Mouse (Mus musculus) frontal cortex, adult (tissue): Measurements from ENCODE around the gene Vps13d.

Experiments used
- ATAC-seq: cut with Nextera tagmentation; 2 replicates; pipeline ENCODE4 v1.9.2; 2017; ENCODE audit warnings: mild to moderate bottlenecking, moderate library complexity, mixed read lengths; ENCODE audit not compliant: low TSS enrichment

The Vps13d gene

GRCm38 (mm10) chr4:145194559-145195162, at the start of gene Vps13d:
Gene Vps13d (minus strand): TSS chr4:145195005.
- ATAC-seq, result peak; percentile 97

GRCm38 (mm10) chr4:145242719-145243350, 48.0 kb upstream of the Vps13d start:
- no peak for ATAC-seq

GRCm38 (mm10) chr4:145240723-145241231, 46.0 kb upstream of the Vps13d start:
- 0 out of 2 replicates have a peak, but pooled peaks have one; percentile 16 for ATAC-seq

- peak; percentile 74 for ATAC-seq
Measured at GRCm38 (mm10) chr4:145239049-145239830, 44.4 kb upstream of the Vps13d start.

GRCm38 (mm10) chr4:145236027-145236426, 41.2 kb upstream of the Vps13d start:
- no peak for ATAC-seq

GRCm38 (mm10) chr4:145233487-145234228, 38.9 kb upstream of the Vps13d start:
- ATAC-seq, result no peak

GRCm38 (mm10) chr4:145231732-145232131, 36.9 kb upstream of the Vps13d start:
- no peak for ATAC-seq

GRCm38 (mm10) chr4:145230647-145231046, 35.8 kb upstream of the Vps13d start:
- no peak for ATAC-seq

GRCm38 (mm10) chr4:145229524-145230163, 34.8 kb upstream of the Vps13d start:
- ATAC-seq, result no peak

GRCm38 (mm10) chr4:145229051-145229450, 34.2 kb upstream of the Vps13d start:
- ATAC-seq, result no peak

GRCm38 (mm10) chr4:145224613-145225012, 29.8 kb upstream of the Vps13d start:
- ATAC-seq, result no peak

- ATAC-seq, result peak; percentile 62
Measured at GRCm38 (mm10) chr4:145222064-145222463, 27.3 kb upstream of the Vps13d start.

- no peak for ATAC-seq
Measured at GRCm38 (mm10) chr4:145221379-145221778, 26.6 kb upstream of the Vps13d start.

GRCm38 (mm10) chr4:145220001-145220400, 25.2 kb upstream of the Vps13d start:
- ATAC-seq, result no peak

GRCm38 (mm10) chr4:145219240-145219985, 24.6 kb upstream of the Vps13d start:
- ATAC-seq, result no peak

GRCm38 (mm10) chr4:145217837-145218236, 23.0 kb upstream of the Vps13d start:
- ATAC-seq, result no peak

GRCm38 (mm10) chr4:145217046-145217445, 22.2 kb upstream of the Vps13d start:
- ATAC-seq, result no peak

GRCm38 (mm10) chr4:145215396-145215795, 20.6 kb upstream of the Vps13d start:
- ATAC-seq, result no peak

- no peak for ATAC-seq
Measured at GRCm38 (mm10) chr4:145214786-145215174, 20.0 kb upstream of the Vps13d start.

- ATAC-seq, result peak; percentile 95
Measured at GRCm38 (mm10) chr4:145213999-145214785, 19.4 kb upstream of the Vps13d start.
